Mouse (Mus musculus) gastrocnemius, postnatal 14 days (tissue): ENCODE data around the gene Slc6a6. TPM values are rescaled to one million over a fixed set of nuclear protein-coding genes. Genes with fewer than 3 reads are reported as not detected.

Source experiments
- total RNA-seq, 2 experiments: library from RNA; stranded (reverse); gene quantifications; 2 replicates each; pipeline ENCODE4 v1.2.3; 2021

Slc6a6 gene
- total RNA-seq, 2 experiments from 2014 or later, result 33.5 to 39.8 TPM

Other genes with a start within 250 kb of the Slc6a6 start
- 1 to 10 TPM; 8.0 to 8.7 TPM for gene Chchd4, start 210.5 kb upstream of the Slc6a6 start, total RNA-seq
- gene Tmem43, start 210.3 kb upstream of the Slc6a6 start, total RNA-seq, result 10 to 100 TPM; 37.5 to 41.7 TPM
- gene Xpc, start 168.2 kb upstream of the Slc6a6 start, total RNA-seq, result 1 to 10 TPM; 6.8 to 7.2 TPM
- 10 to 100 TPM; 37.0 to 41.9 TPM for gene Lsm3, start 168.1 kb upstream of the Slc6a6 start, total RNA-seq
- 1 to 10 TPM; 2.6 to 4.0 TPM for gene Grip2, start 143.2 kb downstream of the Slc6a6 start, total RNA-seq
- 1 to 10 TPM; 8.5 to 8.9 TPM for gene Ccdc174, start 194.0 kb downstream of the Slc6a6 start, total RNA-seq
- gene 4930590J08Rik, start 218.8 kb downstream of the Slc6a6 start, total RNA-seq, result 1 to 10 TPM in 1 of 2 experiments, under 1 TPM in 1; 0.74 to 1.0 TPM